Mouse (Mus musculus) macrophage (primary cell): Measurements from ENCODE around the gene Abcf3. TPM values are rescaled to one million over a fixed set of nuclear protein-coding genes. Genes with fewer than 3 reads are reported as not detected.

Source experiments
- polyA plus RNA-seq: library from polyadenylated mRNA; stranded (reverse); fragments of 250-400 nt; gene quantifications from 3 replicates; pipeline ENCODE4 v1.2.4, GENCODE M21; 2018; ENCODE audit warnings: inconsistent platforms

The Abcf3 gene
- polyA plus RNA-seq, 1 experiment from 2014 or later, result 31.0 TPM

Other genes with a start within 250 kb of the Abcf3 start
- 68.3 to 135 TPM (median 69.6 TPM) in 3 replicates for gene Parl, start 246.2 kb upstream of the Abcf3 start, polyA plus RNA-seq
- 0.04 TPM in 1 of 3 replicates, not detected in the others for gene Cyp2ab1, start 223.2 kb upstream of the Abcf3 start, polyA plus RNA-seq
- 40.1 to 90.8 TPM (median 40.2 TPM) in 3 replicates for gene Abcc5, start 122.2 kb upstream of the Abcf3 start, polyA plus RNA-seq
- 25.2 to 45.4 TPM (median 30.4 TPM) in 3 replicates for gene Eif2b5, start 49.8 kb upstream of the Abcf3 start, polyA plus RNA-seq
- gene Dvl3, start 31.6 kb upstream of the Abcf3 start, polyA plus RNA-seq, result 10.4 to 15.3 TPM (median 12.1 TPM) in 3 replicates
- 675 to 1,015 TPM (median 722 TPM) in 3 replicates for gene Ap2m1, start 13.1 kb upstream of the Abcf3 start, polyA plus RNA-seq
- gene Vwa5b2, start 40.9 kb downstream of the Abcf3 start, polyA plus RNA-seq, result not detected in 3 replicates
- gene Eef1akmt4, start 63.0 kb downstream of the Abcf3 start, polyA plus RNA-seq, result 3.9 to 18.7 TPM (median 11.9 TPM) in 3 replicates
- gene Gm49333, start 63.0 kb downstream of the Abcf3 start, polyA plus RNA-seq, result not detected in 3 replicates
- gene Alg3, start 63.2 kb downstream of the Abcf3 start, polyA plus RNA-seq, result 10.2 to 25.1 TPM (median 22.1 TPM) in 3 replicates
- 1.3 to 3.7 TPM (median 2.1 TPM) in 3 replicates for gene Camk2n2, start 72.7 kb downstream of the Abcf3 start, polyA plus RNA-seq
- gene Ece2, start 81.3 kb downstream of the Abcf3 start, polyA plus RNA-seq, result 0.09 to 0.20 TPM in 2 of 3 replicates, not detected in the other
- 143 to 206 TPM (median 205 TPM) in 3 replicates for gene Psmd2, start 103.1 kb downstream of the Abcf3 start, polyA plus RNA-seq
- gene Eif4g1, start 119.7 kb downstream of the Abcf3 start, polyA plus RNA-seq, result 125 to 210 TPM (median 165 TPM) in 3 replicates
- gene Fam131a, start 144.7 kb downstream of the Abcf3 start, polyA plus RNA-seq, result 0.22 to 1.6 TPM (median 0.63 TPM) in 3 replicates
- gene Polr2h, start 169.1 kb downstream of the Abcf3 start, polyA plus RNA-seq, result 5.2 to 20.4 TPM (median 12.3 TPM) in 3 replicates
- 0.11 to 0.38 TPM (median 0.35 TPM) in 3 replicates for gene Clcn2, start 169.2 kb downstream of the Abcf3 start, polyA plus RNA-seq
- gene Chrd, start 184.6 kb downstream of the Abcf3 start, polyA plus RNA-seq, result not detected in 3 replicates
- gene Thpo, start 185.9 kb downstream of the Abcf3 start, polyA plus RNA-seq, result not detected in 3 replicates